Mouse (Mus musculus) heart, postnatal 36 days (tissue): ENCODE results near the gene Cox10. TPM values are rescaled to one million over a fixed set of nuclear protein-coding genes. Genes with fewer than 3 reads are reported as not detected.

Experiments
- DNase-seq, 2 experiments: peaks; one replicate each; pipeline ENCODE4 v3.0.0; 2021 to 2022
- intact Hi-C: fragments of 180-260 bp; cut with DNase I; formaldehyde crosslinking; loops from one replicate; pipeline ENCODE4 v1.15.1; 2025
- total RNA-seq, 2 experiments: library from RNA; stranded (reverse); gene quantifications; 2 replicates each; pipeline ENCODE4 v1.2.3; 2021

The Cox10 gene
- total RNA-seq, 2 experiments from 2014 or later: 63.4 to 76.8 TPM

DNA sequence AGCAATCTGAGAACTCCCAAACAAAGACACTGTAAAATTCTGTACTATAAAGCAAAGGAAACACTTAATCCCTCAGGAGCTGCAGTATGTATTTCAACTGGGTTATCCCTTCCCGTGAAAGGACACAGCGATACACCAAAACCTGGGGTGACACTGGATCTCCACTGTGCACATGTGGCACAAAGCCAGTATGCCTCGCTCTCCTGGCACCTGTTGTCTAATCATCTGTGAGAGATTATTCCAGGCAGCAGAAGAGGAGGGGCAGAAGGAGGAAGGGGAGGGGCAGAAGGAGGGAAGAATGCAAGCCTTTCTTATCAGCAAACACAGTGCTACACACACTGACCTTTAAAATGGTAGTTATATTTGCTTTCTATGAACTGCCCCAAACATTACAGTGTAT is 75.8 kb downstream of the Cox10 start:
- DNase-seq: no peak
- intact Hi-C loops: no loop called here

DNA sequence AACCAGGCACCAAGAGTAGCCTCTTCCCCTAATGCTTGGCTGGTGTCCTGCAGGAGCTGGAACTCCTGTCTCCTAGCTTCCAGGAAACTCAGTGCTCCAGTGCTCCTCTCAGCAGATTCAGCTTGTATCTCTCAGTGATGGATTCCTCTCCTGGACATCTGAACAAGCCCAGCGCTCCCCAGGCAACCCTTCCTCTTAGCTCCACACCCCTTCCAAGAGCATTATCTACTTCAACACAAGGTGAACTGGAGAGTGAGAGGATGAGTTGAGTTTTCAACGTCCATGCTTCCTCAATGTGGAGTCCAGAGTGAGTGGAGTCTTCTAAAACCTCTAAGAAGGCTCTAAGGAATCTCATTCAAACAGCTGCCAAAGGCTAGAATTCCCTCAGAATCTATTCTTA is 76.6 kb downstream of the Cox10 start:
- no peak for DNase-seq
- intact Hi-C loops: no loop called here

DNA sequence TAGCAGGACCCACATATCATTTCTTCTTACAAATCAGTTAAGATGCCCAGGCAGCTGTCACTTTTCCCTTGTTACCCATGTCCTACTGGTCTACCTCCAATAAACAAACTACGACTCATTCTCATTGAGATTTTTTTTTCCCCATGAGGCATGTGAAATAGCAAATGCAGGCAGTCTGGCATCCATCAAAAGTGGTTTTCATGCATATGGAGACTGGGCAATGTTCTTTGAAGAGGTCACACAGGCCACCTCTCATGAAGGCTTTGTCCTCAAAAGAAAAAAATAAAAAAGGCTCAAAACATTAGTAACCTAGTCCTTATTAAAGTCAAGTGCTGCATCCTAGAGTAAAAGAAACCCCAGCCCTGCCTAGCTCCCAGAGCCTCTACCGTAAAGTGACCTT is 78.2 kb downstream of the Cox10 start:
- no peak for DNase-seq

DNA sequence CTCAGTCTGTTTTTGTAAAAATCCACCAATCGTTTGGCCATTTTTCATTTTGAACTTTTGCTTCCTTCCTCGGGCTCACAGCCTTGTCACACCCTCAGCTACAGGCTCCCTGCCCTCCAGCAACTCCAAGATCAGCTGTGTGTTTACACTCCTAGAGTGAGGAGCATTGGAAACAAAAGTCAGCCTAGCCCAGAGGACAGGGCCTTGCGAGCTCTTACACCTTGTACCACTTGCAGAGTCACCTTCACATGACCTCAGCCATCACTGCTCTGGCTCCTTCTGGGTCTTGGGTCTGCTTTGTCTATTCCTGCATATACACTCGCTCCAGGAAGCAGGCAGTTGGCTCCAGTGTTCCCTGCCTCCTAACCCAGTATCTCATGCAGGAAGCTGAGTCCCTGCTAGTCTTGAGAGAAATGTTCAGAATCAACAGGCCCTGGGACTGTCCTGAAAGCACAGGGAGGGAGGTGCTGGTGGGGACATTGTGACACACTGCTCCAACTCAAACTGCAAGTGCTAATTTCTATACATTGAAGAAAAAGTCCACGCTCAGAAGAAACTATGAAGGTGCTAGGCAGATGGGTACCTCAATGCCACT is 79.0 kb downstream of the Cox10 start:
- intact Hi-C loops: no loop called here
- DNase-seq: no peak

More for the DNA sequence above, 78.2 kb downstream of the Cox10 start:
- intact Hi-C loops: no loop called here

DNA sequence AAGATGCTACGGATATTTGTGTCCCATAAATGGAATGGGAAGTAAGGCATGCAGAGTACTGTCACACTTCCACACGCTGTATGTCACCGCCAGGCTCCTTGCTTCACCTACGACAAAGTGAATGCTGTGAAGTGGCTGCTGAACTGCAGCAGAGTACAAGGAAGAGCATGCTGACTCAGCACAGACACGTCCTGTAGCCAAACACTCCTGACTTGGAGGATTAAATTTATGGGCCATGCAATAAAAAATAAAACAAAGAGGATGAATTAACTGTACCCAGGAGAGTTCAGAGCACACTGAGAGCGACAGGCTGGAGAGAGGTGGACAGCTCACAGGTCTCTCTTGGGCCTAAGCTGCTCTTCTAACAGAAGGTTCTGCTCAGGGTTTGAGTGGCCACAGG is 79.8 kb downstream of the Cox10 start:
- no peak for DNase-seq
- intact Hi-C loops: no loop called here

DNA sequence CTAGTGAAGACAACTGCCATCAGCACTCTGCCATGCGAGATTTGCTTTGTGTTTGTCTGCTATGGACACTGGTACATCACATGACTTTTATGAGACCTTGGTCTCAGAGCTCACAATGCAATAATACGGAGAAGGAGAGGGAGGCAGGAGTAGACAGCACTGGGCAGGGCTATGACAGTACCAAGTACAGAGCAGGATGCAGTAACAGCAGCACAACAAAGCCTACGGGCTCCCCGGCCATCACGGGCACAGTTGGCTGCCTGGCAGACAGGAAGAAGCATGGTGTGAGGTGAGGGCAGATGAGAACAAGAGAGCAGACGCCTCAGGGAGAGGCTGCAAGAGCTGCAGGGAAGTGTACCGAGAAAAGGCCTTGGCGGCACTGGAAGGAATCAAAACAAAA is 87.3 kb downstream of the Cox10 start:
- no peak for DNase-seq
- intact Hi-C loops: no loop called here

DNA sequence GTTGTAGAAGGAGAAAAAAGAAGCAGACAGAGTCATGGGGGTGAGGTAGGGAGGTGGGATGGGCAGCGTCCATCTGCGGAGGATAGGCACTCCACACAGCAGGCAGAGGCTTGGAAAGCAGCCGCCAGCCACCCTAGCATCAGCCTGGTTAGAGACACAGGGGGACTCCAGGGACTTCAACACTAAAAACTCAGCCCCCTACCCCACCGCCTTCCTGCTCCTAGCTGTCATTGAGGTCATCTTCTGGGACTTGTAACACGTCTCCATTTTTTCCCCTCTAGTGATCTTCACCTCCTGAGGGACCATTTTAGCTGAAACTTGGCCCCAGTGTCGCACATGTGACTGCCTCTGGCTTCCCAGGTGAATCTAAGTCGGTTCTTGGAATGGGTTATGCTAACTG is 88.5 kb downstream of the Cox10 start:
- DNase-seq: no peak
- intact Hi-C loops: no loop called here

DNA sequence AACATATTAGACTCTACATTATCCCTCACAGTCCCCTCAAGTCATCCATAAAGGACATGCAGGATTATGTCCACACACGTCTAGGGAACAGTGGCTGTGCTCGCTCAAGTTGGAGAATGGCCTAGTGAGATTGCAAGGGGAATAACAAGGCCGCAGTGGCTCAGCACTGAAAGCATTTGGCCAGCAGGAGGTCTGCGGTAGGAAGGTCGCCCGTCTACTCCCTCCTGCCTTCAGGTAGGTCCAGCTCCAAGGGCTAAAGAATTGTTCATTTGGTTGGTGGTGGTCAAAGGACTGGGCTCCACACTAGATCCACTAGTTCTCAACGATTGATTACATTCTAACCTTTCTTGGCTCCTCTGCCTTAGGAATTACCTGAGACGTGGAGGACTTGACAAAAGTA is 89.0 kb downstream of the Cox10 start:
- DNase-seq: no peak
- intact Hi-C loops: no loop called here

DNA sequence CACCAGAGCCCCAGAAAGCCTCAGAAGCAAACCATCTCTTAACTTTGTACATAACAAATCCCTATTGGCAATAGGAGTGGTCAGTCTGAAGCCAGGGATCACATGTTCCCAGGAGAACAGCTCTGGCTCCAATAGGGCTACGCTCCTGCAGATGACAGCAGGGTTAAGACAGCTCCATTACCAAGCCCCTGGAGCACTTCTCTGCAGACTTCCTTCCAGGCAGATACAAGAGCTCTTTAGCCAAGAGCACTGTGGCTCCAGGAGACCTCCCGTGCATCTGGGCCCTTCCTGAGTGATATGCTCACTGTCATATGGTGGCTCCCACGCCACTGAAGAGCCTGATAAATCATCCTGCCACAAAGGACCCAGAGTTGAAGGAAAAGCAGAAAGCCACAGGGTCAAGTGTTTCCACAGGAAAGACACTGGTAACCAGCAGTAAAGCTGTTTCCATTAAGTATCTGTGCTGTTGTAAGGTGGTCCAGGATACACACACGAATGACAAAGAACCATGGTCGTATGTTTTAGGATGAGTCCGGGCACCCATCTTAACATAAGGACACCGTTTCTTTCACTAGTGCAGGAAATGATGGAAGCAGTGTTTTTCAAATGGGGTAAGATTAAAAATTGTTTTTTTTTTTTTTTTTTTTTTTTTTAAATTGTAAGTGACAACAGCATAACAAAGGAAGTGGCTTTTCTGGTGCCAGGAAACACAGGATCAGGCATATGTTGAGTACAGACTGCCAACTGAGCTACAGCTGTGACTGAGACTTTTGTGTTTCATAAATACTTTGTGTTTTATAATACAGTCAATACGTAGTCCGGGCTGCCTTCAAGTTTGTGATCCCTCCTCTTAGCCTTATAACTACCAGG is 90.0 kb downstream of the Cox10 start:
- DNase-seq: no peak
- intact Hi-C loops: no loop called here

DNA sequence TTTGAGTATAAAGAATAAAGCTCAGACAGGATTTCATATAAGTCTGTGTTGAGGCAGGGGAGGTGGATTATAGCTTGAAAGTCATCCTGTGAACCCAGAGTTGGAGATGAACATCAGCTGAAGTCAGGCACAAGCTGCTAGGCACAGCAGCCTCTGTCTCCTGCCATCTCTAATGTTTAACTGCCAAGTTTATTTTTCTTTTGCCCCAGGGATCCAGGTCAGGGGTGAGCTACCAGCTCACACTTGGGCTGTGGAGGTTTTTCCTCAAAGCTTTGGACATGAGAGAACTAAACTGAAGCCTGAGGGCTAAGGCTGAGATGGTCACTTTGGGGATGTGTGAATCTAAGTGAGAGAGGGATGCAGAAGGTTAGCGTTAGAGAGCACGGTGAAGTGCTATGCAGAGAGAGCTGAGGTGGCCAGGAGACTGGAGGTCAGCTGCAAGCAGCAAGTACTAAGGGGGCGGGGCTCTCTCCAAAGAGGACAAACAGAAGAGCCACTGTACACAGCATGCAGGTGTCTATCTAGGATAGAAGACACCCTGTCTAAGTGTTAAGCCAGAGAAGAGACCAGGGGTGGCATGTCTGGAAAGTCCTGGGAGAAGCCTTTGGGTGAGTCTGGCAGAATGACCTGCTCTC is 91.1 kb downstream of the Cox10 start:
- DNase-seq: no peak
- intact Hi-C loops: no loop called here

DNA sequence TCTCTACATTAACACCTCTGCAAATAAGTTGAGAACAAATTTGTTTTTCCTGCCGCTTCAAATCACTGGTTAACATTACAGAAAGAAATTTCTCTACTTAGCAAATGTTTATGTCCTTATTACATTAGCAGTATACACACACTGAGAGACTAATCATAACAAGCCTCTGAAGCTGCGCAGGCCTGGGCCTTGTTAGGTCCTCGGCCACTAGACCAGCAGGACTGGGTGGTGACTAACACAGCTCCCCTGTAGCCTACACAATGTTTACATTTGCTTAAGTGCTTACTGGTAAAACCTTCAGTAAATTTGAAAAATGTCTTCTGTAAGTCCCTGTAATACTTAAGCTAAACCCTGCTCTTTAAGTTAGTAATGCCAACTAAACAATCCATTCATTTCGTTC is 92.6 kb downstream of the Cox10 start:
- intact Hi-C loops: no loop called here
- DNase-seq: no peak

DNA sequence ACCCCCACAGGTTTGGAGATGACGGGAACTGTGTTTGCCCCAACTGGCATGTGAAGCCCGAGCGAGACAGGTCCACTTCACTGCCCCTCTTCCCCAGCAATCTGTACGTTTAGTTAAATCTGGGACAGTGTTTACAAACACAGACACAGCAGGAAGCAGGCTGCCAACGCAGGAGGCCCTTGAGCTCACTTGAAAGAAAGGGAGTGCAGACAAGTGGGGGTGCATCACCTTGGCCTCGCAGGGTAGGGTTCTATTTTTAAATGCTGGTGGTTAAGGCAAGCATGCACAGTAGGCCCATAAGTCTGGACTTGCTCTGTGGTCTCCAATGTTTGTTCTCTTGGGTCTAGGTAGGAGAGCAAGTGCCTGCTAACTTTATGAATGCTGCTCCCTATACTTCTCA is 93.8 kb downstream of the Cox10 start:
- no peak for DNase-seq
- intact Hi-C loops: no loop called here

DNA sequence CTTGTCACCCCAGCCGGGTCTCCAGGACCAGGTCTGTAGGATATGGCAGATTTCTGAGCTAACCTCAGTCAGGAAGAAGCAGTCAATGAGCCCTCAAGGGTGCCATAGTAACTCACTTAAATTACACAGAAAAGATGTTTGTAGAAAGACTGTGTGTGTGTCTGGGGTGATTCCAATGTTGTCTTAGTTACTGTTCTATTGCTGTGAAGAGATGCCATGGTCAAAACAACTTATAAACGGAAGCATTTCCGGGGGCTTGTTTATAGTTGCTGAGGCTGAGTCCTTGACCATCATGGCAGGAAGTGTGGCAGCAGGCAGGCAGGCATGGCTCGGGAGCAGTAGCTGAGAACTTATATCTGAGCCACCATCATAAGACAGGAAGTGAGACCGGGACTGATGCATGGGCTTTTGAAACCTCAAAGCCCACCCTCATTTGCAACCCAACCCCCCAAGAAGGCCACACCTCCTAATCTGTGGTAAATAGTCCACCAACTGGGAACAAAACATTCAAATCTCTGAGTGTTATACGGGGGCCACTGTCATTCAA is 94.6 kb downstream of the Cox10 start:
- DNase-seq: no peak

DNA sequence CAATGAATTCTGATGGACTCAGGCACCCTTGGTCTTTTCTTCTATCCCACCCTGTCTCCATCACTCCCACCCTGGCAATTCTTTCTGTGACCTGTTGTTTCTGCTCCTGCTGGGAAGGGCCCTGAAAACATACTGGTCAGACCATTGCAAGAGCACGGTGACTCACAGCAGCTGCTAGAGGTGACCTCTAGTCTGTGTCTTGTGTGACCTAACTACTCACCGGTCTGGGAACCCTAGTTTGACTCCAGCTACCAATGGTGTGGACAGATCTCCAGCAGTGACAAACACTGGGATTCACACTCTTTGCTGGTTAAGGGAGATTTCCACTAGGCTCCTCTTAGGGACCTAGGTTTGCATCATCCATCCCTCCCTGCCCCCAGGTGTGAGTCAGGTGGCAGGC is 101.5 kb downstream of the Cox10 start:
- intact Hi-C loops: no loop called here
- no peak for DNase-seq

More for the DNA sequence above, 94.6 kb downstream of the Cox10 start:
- intact Hi-C loops: no loop called here

DNA sequence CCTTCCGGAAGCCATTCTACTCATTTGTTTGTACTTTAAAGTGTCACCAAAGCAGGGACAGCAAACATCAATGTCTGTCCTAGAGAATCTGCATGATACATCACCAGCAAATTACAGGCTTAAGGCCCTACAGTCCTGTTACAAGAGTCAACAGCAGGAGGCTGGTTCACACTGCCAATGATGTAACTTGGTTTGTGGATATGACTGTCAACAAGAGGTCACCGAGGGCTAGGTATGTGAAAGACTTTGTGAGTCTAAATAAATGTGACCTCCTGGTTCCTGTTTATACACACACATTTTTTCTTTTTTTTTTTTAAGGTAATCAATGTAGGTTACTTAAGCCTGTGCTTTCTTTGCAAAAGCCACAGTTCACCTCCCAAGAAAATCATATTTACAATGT is 102.5 kb downstream of the Cox10 start:
- intact Hi-C loops: no loop called here
- no peak for DNase-seq

DNA sequence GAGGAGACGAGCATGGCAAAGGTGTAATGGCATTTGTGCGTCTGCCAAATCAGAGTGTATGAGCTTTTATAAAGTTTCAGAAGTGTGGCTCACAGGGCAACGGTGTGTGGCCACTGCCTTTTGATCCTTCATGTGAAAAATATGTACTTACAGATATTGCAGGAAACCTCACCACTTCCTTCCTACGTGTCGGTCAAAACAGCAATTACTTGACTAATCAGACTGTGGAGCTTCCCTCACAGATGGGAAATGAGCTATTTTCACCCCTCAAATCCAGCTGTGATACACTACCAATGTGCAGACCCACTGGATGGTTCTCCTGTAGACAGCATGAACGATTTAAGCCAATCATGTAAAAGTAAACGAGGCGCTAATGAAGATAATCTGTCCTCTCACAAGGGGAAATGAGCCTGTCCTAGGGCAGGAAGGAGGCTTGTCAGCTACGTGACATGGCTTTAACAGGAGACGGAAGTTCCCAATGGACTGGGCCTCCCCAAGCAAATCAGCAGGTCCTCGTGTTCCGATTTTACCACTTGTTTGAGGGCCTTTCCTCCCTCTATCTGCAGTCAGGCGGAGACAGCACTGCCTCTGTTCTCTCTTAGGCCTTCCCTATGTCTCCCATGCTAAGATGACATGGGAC is 103.9 kb downstream of the Cox10 start:
- intact Hi-C loops: no loop called here
- no peak for DNase-seq

DNA sequence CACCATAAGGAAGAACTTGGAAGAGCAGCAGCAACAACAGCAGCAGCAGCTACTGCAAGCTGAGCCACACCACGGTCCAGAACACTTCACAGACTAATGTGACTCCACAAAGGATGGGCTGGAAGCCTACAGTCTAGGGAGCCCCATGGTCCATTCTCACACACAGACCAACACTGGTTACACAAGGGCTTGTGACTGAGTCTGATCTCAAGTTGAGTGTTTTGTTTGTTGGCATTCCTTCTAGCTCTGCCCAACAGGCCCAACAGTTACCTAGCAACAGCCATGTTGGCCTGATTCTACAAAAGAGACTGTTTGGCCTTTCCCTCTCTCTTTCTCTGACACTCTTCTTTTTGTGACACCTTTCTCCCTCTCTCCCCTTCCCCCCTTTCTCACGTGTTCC is 105.3 kb downstream of the Cox10 start:
- no peak for DNase-seq
- intact Hi-C loops: no loop called here

DNA sequence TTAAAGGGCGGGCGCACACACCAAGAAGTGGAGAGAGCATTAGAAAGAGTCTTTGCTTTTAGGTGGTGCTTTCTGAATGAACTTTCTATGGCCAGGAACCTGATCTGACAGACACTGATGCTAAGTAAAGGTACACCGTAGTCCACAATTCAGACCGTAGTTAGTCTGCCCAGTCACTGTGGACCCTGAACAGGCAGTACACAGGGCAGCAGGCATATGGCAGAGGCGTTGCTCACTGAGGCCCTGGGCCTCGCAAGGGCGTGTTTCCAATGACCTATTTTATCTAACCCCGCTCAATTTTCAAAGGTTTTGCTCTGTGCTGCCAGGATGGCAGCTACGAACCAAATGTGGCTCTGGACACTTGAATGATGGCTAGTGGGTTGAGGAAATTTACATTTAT is 107.8 kb downstream of the Cox10 start:
- intact Hi-C loops: no loop called here
- no peak for DNase-seq

DNA sequence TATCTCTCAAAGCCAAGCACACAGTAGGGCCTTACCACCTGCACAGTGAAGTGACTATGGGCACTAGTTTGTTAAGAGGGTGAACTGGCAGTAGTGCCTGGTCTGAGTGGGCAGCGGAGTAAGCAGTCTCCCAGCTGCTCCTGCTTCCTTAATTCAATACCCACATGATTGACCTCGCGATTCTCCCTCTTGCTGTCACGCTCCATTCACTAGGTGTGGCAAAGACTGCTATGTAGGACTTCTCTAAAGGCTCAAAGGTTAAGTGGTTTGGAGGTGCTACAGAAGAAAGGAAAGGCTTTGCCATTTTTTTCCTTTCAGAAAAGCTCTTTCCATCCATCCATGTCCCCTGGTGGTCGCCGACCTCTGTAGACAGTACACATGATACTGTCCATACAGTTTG is 108.5 kb downstream of the Cox10 start:
- intact Hi-C loops: no loop called here
- DNase-seq: no peak

DNA sequence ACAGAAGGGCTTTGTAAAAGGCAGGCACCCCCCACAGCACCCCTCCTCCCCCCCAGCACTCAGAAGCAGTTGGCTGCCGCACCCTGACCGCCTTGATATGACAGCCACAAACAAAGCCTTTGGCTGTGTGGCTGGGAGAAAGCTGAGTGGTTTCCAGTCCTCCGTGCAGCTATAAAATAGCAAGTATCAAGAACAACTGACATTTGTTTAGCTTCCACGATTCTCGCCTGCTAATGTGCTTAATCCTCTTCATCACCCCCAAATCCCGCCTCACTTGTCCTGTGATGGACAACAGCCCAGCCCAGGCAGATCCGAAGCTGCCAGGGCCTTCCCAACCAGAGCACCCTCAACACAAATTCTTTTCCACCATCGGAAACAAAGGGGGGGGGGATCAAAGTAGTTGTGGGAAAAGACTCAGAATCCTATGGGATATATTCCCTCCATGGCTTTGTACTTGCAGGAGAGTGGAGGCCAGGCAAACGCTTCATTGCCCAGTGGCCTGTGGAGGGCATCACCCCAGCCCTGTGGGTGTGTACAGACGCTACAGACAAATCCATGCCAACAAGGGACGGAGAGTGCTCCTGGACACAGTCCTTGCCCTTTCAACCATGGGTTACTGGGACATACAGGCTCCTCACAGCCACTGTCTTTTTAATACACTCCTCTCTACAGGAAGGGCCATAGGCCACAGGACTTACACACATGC is 109.9 kb downstream of the Cox10 start:
- no peak for DNase-seq
- intact Hi-C loops: no loop called here
